1 mouse cellular context compared by ENCODE assay signal in the genomic region with DNA sequence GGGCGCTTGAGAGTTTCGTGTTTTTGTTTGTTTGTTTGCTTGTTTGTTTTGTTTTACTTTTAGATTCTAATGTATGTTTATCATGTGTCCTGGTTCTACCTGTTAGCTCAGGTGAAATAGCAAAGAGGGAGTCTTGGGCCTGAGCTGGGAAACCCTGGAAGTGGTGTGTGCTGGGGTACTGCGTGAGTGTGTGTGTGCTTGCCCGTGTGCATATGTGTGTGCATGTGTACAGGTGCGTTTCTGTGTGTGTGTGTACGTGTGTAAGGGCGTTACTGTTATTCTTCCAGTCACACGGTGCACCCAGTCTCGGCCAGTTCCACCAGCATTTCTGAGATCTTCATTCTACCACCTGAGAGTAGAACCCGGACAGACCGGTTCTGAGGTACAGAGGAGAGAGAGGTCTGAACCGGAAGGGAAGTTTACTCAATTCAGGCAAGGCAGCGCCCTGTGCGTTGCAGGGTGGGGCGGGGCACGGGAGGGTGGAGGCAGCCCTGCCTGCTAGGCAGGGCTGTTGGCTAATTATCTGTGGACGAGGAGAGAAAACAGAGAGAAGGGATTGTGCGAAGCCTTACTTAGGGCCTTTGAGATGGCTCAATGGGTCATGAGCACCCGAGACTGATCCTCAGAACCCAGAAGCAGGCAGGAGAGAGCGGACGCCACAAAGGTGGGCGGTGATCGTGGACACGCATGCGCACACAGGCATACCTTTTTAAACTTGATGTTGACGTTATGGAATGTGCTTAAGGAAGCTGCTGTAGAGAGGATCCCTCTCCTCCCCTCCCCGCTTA.
TF ChIP-seq lines count a peak whose summit lies in the region.

No protein-coding gene starts in this region.

TF ChIP-seq in MEL, 35 proteins besides CTCF, POLR2A, EP300 and RAD21 (continued from another document):
- TF ChIP-seq GABPA (IDR thresholded peaks at IDR 0.05; ENCODE audit: low read depth, low read length): no peak
- TF ChIP-seq POLR2AphosphoS2 (IDR thresholded peaks at IDR 0.05; ENCODE audit: low read length): no peak; the same call in 1 of the 2 replicates
- TF ChIP-seq ZKSCAN1 (IDR thresholded peaks at IDR 0.05; ENCODE audit: low read depth, low read length): no peak
- TF ChIP-seq TCF12 (IDR thresholded peaks at IDR 0.05; ENCODE audit: low read depth, low read length): no peak
- TF ChIP-seq MAX (IDR thresholded peaks at IDR 0.05; ENCODE audit: low read length): no peak
- no peak for TF ChIP-seq UBTF (IDR thresholded peaks at IDR 0.05; ENCODE audit: borderline replicate concordance, insufficient read depth, low read depth, low read length)
- TF ChIP-seq SIN3A (IDR thresholded peaks at IDR 0.05; ENCODE audit: low read length): no peak
- no peak for TF ChIP-seq E2F4 (IDR thresholded peaks at IDR 0.05; ENCODE audit: borderline replicate concordance, low read depth, low read length)
- TF ChIP-seq MXI1 (IDR thresholded peaks at IDR 0.05; ENCODE audit: low read depth, low read length): peak; percentile 39; the same call in 1 of the 2 replicates
- TF ChIP-seq TBP (IDR thresholded peaks at IDR 0.05; ENCODE audit: low read depth, low read length): no peak; the same call in 1 of the 2 replicates
- no peak for TF ChIP-seq ETS1 (IDR thresholded peaks at IDR 0.05; ENCODE audit: low read depth, low read length)
- no peak for TF ChIP-seq RCOR1 (IDR thresholded peaks at IDR 0.05; ENCODE audit: low read depth, low read length)
- TF ChIP-seq ELF1 (IDR thresholded peaks at IDR 0.05; ENCODE audit: low read depth, low read length): no peak
- no peak for TF ChIP-seq MEF2A (IDR thresholded peaks at IDR 0.05; ENCODE audit: extremely low read depth, insufficient replicate concordance, low read depth, low read length, poor library complexity, severe bottlenecking)
- TF ChIP-seq NELFE (IDR thresholded peaks at IDR 0.05; ENCODE audit: low read depth, low read length): peak; percentile 58
- TF ChIP-seq CHD2 (IDR thresholded peaks at IDR 0.05; ENCODE audit: low read length): no peak
- TF ChIP-seq MYC (IDR thresholded peaks at IDR 0.05; ENCODE audit: low read depth, low read length): no peak
- no peak for TF ChIP-seq BHLHE40 (IDR thresholded peaks at IDR 0.05; ENCODE audit: borderline replicate concordance, low read depth, low read length)
